Mouse (Mus musculus) embryonic facial prominence, embryonic 12.5 days (tissue): ENCODE results near the gene Sulf2. TPM values are rescaled to one million over a fixed set of nuclear protein-coding genes. Genes with fewer than 3 reads are reported as not detected.

Source experiments
- ATAC-seq: fragments of 200-750 bp; cut with Nextera tagmentation; 2 replicates; pipeline ENCODE4 v1.8.0; 2017; ENCODE audit not compliant: insufficient number of reproducible peaks, insufficient read depth, low FRiP score, low TSS enrichment
- H3K27ac ChIP-seq: fragments of 300-500 bp; sonication (generic); 2 replicates; pipeline ENCODE4 v1.5.1; 2016; ENCODE audit warnings: mild to moderate bottlenecking
- H3K27me3 ChIP-seq: fragments of 300-500 bp; sonication (generic); 2 replicates; pipeline ENCODE4 v1.6.1; 2016; ENCODE audit warnings: mild to moderate bottlenecking, moderate library complexity
- H3K36me3 ChIP-seq: fragments of 300-500 bp; sonication (generic); 2 replicates; pipeline ENCODE4 v1.6.1; 2016; ENCODE audit warnings: mild to moderate bottlenecking
- H3K4me1 ChIP-seq: fragments of 300-500 bp; sonication (generic); 2 replicates; pipeline ENCODE4 v1.6.1; 2016
- H3K4me2 ChIP-seq: fragments of 300-500 bp; sonication (generic); replicated peaks from 2 replicates; pipeline ENCODE4 v1.6.1; 2016; ENCODE audit warnings: mild to moderate bottlenecking, moderate library complexity
- H3K4me3 ChIP-seq: fragments of 300-500 bp; sonication (generic); 2 replicates; pipeline ENCODE4 v1.5.1; 2016; ENCODE audit warnings: mild to moderate bottlenecking
- H3K9ac ChIP-seq: fragments of 300-500 bp; sonication (generic); 2 replicates; pipeline ENCODE4 v1.6.1; 2016; ENCODE audit warnings: mild to moderate bottlenecking, moderate library complexity
- H3K9me3 ChIP-seq: fragments of 300-500 bp; sonication (generic); 2 replicates; pipeline ENCODE4 v1.6.1; 2016; ENCODE audit warnings: mild to moderate bottlenecking, moderate library complexity
- WGBS: fragments of 180-500 bp; shearing (Covaris S2); methylation state at CpG from one replicate; pipeline ENCODE4 v1.1.7; 2016; 5-methylcytosine and 5-hydroxymethylcytosine counted together
- polyA plus RNA-seq: library from polyadenylated mRNA; unstranded; fragments of >200 nt; fragmentation: Nextera tagmentation; extraction: Ambion mirVana; gene quantifications from 2 replicates; pipeline ENCODE4 v1.2.1, GENCODE M21; 2016

The Sulf2 gene
- polyA plus RNA-seq, 1 experiment from 2014 or later: 229 TPM

GRCm38 (mm10) chr2:166175145-166175544 lies 19.7 kb upstream of the Sulf2 start:
- Histone ChIP-seq H3K36me3 (no peaks in the 10 kb centered on the region), H3K27ac (peak overlapping the region; percentile 89), H3K27me3 (no peaks in the 10 kb centered on the region), H3K4me1 (peaks cover 63% of the 10 kb centered on the region), H3K4me2 (no peak overlapping the region), H3K4me3 (no peak overlapping the region), H3K9ac (no peak overlapping the region), H3K9me3 (no peaks in the 10 kb centered on the region)
- WGBS: 16% methylated on average over 3 of the region's 3 CpGs
- no peak for ATAC-seq

GRCm38 (mm10) chr2:166173169-166173568 lies 17.7 kb upstream of the Sulf2 start:
- Histone ChIP-seq H3K9ac (no peak overlapping the region), H3K27ac (no peak overlapping the region; the same call in 1 of the 2 replicates), H3K4me2 (no peak overlapping the region), H3K4me1 (peaks cover 60% of the 10 kb centered on the region), H3K9me3 (no peaks in the 10 kb centered on the region), H3K27me3 (no peaks in the 10 kb centered on the region), H3K36me3 (no peaks in the 10 kb centered on the region), H3K4me3 (no peak overlapping the region)
- no peak for ATAC-seq
- WGBS: 82% methylated on average over 5 of the region's 5 CpGs

- H3K27ac ChIP-seq: peak overlapping the region; percentile 36; the same call in 1 of the 2 replicates
- no peak overlapping the region for H3K4me3 ChIP-seq
- peaks cover 49% of the 10 kb centered on the region for H3K4me1 ChIP-seq
- no peak overlapping the region for H3K9ac ChIP-seq
- H3K4me2 ChIP-seq: no peak overlapping the region
- H3K27me3 ChIP-seq: no peaks in the 10 kb centered on the region
- WGBS: 30% methylated on average over 7 of the region's 7 CpGs
- no peaks in the 10 kb centered on the region for H3K9me3 ChIP-seq
- ATAC-seq: no peak
- H3K36me3 ChIP-seq: no peaks in the 10 kb centered on the region
These were observed 14.7 kb upstream of the Sulf2 start for GRCm38 (mm10) chr2:166170173-166170572.

GRCm38 (mm10) chr2:166168868-166169267 lies 13.4 kb upstream of the Sulf2 start:
- H3K36me3 ChIP-seq: no peaks in the 10 kb centered on the region
- H3K27me3 ChIP-seq: no peaks in the 10 kb centered on the region
- WGBS: 22% methylated on average over 7 of the region's 7 CpGs
- ATAC-seq: no peak
- H3K9me3 ChIP-seq: no peaks in the 10 kb centered on the region
- no peak overlapping the region for H3K4me2 ChIP-seq
- no peak overlapping the region for H3K4me3 ChIP-seq
- H3K27ac ChIP-seq: no peak overlapping the region
- no peak overlapping the region for H3K9ac ChIP-seq
- H3K4me1 ChIP-seq: peaks cover 45% of the 10 kb centered on the region

GRCm38 (mm10) chr2:166167387-166167786 lies 11.9 kb upstream of the Sulf2 start:
- no peaks in the 10 kb centered on the region for H3K36me3 ChIP-seq
- H3K4me1 ChIP-seq: peaks cover 49% of the 10 kb centered on the region
- no peak for ATAC-seq
- no peak overlapping the region for H3K4me3 ChIP-seq
- no peaks in the 10 kb centered on the region for H3K27me3 ChIP-seq
- H3K9ac ChIP-seq: no peak overlapping the region
- no peaks in the 10 kb centered on the region for H3K9me3 ChIP-seq
- WGBS: 89% methylated on average over 2 of the region's 2 CpGs
- no peak overlapping the region for H3K4me2 ChIP-seq
- no peak overlapping the region for H3K27ac ChIP-seq

- Histone ChIP-seq H3K4me3 (no peak overlapping the region), H3K36me3 (no peaks in the 10 kb centered on the region), H3K4me2 (no peak overlapping the region), H3K4me1 (peaks cover 44% of the 10 kb centered on the region), H3K9me3 (no peaks in the 10 kb centered on the region), H3K27me3 (no peaks in the 10 kb centered on the region), H3K9ac (no peak overlapping the region), H3K27ac (no peak overlapping the region)
- ATAC-seq: no peak
- WGBS: 69% methylated on average over 7 of the region's 7 CpGs
These were observed 9.9 kb upstream of the Sulf2 start for GRCm38 (mm10) chr2:166165396-166165795.

GRCm38 (mm10) chr2:166164601-166165000 lies 9.1 kb upstream of the Sulf2 start:
- no peak overlapping the region for H3K4me3 ChIP-seq
- H3K27ac ChIP-seq: no peak overlapping the region
- no peaks in the 10 kb centered on the region for H3K36me3 ChIP-seq
- WGBS: 88% methylated on average over 1 of the region's 1 CpGs
- no peaks in the 10 kb centered on the region for H3K27me3 ChIP-seq
- H3K9ac ChIP-seq: no peak overlapping the region
- ATAC-seq: no peak
- no peaks in the 10 kb centered on the region for H3K9me3 ChIP-seq
- H3K4me2 ChIP-seq: no peak overlapping the region
- peaks cover 36% of the 10 kb centered on the region for H3K4me1 ChIP-seq

- Histone ChIP-seq H3K4me2 (no peak overlapping the region), H3K4me1 (peaks cover 31% of the 10 kb centered on the region), H3K36me3 (no peaks in the 10 kb centered on the region), H3K9me3 (no peaks in the 10 kb centered on the region), H3K27me3 (no peaks in the 10 kb centered on the region), H3K4me3 (no peak overlapping the region), H3K27ac (no peak overlapping the region), H3K9ac (no peak overlapping the region)
- WGBS: 65% methylated on average over 6 of the region's 6 CpGs
- ATAC-seq: no peak
These were observed 8.5 kb upstream of the Sulf2 start for GRCm38 (mm10) chr2:166163917-166164316.

GRCm38 (mm10) chr2:166163252-166163651 lies 7.8 kb upstream of the Sulf2 start:
- H3K4me2 ChIP-seq: no peak overlapping the region
- peaks cover 26% of the 10 kb centered on the region for H3K4me1 ChIP-seq
- H3K9ac ChIP-seq: no peak overlapping the region
- no peaks in the 10 kb centered on the region for H3K9me3 ChIP-seq
- H3K27me3 ChIP-seq: no peaks in the 10 kb centered on the region
- H3K27ac ChIP-seq: peak overlapping the region; percentile 61; the same call in 1 of the 2 replicates
- ATAC-seq: no peak
- no peaks in the 10 kb centered on the region for H3K36me3 ChIP-seq
- WGBS: 64% methylated on average over 5 of the region's 5 CpGs
- no peak overlapping the region for H3K4me3 ChIP-seq

- Histone ChIP-seq H3K4me1 (peaks cover 32% of the 10 kb centered on the region), H3K27ac (peak overlapping the region; percentile 61; the same call in 1 of the 2 replicates), H3K9me3 (no peaks in the 10 kb centered on the region), H3K4me3 (no peak overlapping the region), H3K36me3 (no peaks in the 10 kb centered on the region), H3K4me2 (no peak overlapping the region), H3K9ac (no peak overlapping the region), H3K27me3 (no peaks in the 10 kb centered on the region)
- WGBS: 65% methylated on average over 5 of the region's 5 CpGs
- no peak for ATAC-seq
These were observed 6.7 kb upstream of the Sulf2 start for GRCm38 (mm10) chr2:166162160-166162559.

- no peaks in the 10 kb centered on the region for H3K27me3 ChIP-seq
- no peak for ATAC-seq
- WGBS: 87% methylated on average over 7 of the region's 7 CpGs
- no peak overlapping the region for H3K9ac ChIP-seq
- no peak overlapping the region for H3K4me3 ChIP-seq
- no peaks in the 10 kb centered on the region for H3K9me3 ChIP-seq
- peaks cover 42% of the 10 kb centered on the region for H3K4me1 ChIP-seq
- H3K4me2 ChIP-seq: no peak overlapping the region
- H3K36me3 ChIP-seq: no peaks in the 10 kb centered on the region
- H3K27ac ChIP-seq: peak overlapping the region; percentile 0; the same call in 1 of the 2 replicates
These were observed 3.8 kb upstream of the Sulf2 start for GRCm38 (mm10) chr2:166159276-166159675.

GRCm38 (mm10) chr2:166157767-166158561 lies 2.5 kb upstream of the Sulf2 start:
- no peak for ATAC-seq
- H3K4me1 ChIP-seq: peaks cover 44% of the 10 kb centered on the region
- no peaks in the 10 kb centered on the region for H3K36me3 ChIP-seq
- no peak overlapping the region for H3K4me2 ChIP-seq
- peak overlapping the region; percentile 72 for H3K27ac ChIP-seq
- no peaks in the 10 kb centered on the region for H3K9me3 ChIP-seq
- WGBS: 42% methylated on average over 12 of the region's 12 CpGs
- no peaks in the 10 kb centered on the region for H3K27me3 ChIP-seq
- no peak overlapping the region for H3K4me3 ChIP-seq
- no peak overlapping the region for H3K9ac ChIP-seq
